Mouse (Mus musculus): ENCODE data around the gene Lrwd1.

The Lrwd1 gene

GRCm38 (mm10) chr5:136088821-136089575 lies 46.9 kb downstream of the Lrwd1 start:
- DNase-seq: no peak

DNA sequence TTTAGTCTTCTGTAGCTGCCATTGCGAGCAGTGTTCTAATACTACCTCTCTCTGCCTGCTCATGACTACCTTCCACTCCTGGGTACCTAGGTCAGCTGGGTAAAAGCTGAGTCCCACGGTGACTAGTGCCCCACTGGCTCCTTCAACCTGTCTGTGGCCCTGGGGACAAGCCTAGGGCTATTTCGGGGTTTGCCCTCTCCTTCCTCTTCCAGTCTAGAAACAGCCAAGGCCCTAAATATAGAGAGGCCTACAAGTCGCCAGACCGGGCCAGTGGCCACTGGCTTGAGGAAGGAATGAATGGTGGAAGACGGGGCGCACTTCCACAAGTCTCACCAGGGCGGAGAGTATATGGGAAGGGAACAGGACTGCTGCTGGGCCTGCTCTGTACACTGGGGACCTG lies 49.6 kb downstream of the Lrwd1 start:
- DNase-seq: no peak

DNA sequence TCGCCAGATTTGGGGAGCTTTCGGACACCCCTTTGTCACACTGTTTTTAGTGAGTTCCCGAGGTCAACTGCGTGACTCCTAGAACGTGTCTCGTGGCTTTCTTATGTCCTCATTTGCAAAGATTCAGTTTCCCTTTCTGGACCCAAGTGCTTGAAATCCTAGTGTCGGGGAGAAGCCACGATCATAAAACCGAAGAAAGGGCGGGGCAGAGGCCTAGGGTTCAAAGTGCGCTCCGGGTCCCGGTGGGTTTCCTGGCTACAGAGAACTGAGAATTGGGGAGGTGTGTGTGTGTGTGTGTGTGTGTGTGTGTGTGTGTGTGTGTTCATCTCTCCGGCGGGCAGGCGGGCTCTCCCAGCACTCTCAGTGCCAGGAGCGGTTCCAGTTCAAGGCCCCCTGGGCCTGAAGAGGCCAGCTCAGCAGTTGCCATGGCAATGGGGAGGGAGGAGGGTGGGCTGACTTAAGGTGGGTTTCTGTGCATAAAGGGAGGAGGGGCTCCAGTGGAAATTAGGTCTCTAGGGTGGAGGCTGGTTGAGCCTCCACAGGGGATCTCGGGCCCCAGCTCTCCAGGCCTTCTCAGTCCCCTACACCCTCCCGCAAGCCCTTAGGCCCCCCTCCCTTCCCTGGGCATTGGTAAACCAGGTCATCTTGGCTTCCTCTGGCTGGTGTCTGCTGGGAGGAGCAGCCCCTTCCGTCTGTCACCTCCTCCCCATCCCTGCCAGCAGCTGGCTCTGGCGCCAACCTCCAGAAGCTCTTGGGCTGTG lies 50.8 kb downstream of the Lrwd1 start:
- no peak for DNase-seq

DNA sequence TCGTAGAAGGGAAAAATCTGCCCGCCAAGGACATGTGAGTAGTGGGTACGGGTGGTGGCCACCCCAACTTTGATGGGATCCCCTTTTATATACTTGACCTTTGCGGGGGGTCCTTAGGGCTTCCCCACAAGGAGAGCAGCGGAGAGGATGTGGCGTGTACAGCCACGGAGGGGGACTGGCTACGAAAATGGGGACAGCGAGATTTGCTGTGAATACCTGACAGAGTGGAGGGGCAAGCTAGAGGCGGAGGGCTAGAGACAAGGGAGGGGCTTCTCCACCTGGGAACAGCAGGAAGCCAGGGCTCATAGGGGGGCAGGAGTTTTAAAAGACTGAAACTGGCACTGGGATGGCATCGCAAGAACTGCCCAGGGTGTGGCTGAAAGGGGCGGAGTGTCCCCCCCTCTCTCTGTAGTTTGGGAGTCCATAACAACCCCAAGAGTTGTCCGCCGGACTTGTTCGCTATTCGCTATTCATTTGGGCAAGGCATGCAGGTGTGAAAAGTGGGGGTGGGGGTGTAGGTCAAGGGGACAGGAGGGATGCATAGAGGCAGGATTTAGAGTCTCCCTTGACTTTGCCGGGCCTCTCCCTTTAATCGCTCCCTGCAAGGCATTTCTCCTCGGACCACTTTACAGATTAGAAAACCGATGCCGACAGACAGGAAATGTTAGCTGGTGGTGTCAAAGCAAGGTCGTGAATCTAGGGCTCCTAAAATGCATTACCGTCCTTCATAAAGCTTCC lies 51.6 kb downstream of the Lrwd1 start:
- DNase-seq: no peak

GRCm38 (mm10) chr5:136083669-136084107 lies 52.2 kb downstream of the Lrwd1 start, which contains the start of gene Rasa4:
TSS of gene Rasa4 (plus strand) at chr5:136083916.
- peak; percentile 93 for DNase-seq

DNA sequence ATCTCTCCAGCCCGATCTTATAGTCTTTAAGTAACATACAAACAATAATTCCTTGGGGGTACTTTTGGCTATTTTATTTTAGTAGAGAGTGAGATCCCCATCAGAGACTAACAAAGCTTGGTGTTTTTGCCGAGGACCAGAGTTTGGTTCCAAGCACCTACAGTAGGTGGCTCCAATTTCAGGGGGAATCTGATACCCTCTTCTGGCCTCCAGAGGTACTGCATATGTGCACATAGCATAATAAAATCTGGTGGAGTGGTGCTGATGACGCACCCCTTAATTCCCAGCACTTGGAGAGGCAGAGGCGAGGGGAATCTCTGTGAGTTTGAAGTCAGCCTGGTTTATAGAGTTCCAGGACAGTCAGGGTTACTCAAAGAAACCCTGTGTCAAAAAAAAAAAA lies 53.5 kb downstream of the Lrwd1 start:
- no peak for DNase-seq

DNA sequence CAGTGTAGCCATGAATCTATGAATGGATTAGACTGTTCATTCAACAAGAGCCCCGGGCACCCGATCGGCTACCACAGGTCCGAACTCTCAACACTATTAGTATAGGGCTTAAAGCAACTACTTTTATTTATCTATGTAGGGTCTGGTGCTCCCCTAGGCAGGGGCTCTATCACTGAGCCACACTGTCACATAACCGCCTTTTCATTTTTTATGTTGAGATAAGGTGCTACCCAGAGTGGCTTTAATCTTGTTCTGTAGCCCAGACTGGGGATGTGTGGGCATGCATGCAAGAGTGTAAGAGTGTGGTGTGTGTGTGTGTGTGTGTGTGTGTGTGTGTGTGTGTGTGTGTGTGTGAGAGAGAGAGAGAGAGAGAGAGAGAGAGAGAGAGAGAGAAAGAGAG lies 57.7 kb downstream of the Lrwd1 start:
- DNase-seq: no peak

GRCm38 (mm10) chr5:136077001-136077550 lies 58.8 kb downstream of the Lrwd1 start:
- DNase-seq: no peak

GRCm38 (mm10) chr5:136076284-136076683 lies 59.6 kb downstream of the Lrwd1 start:
- no peak for DNase-seq

GRCm38 (mm10) chr5:136075076-136075475 lies 60.8 kb downstream of the Lrwd1 start:
- no peak for DNase-seq

DNA sequence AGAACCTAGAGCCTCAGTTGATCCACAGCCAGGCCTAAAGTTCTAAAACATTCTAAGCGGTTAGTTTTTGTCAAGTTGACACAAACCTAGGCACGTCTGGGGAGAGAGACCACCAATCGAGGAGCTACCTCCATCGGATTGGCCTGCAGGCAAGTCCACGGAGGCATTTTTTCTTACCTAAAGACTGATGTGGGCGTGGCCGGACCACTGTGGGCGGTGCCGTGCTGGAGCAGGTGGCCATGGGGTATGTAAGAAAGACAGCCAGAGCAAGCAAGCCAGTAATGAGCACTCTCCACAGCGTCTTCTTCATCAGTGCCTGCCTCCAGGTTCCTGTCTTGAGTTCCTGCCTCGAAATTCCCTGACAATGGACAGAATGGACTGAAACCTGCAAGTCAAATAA lies 62.3 kb downstream of the Lrwd1 start:
- DNase-seq: no peak

DNA sequence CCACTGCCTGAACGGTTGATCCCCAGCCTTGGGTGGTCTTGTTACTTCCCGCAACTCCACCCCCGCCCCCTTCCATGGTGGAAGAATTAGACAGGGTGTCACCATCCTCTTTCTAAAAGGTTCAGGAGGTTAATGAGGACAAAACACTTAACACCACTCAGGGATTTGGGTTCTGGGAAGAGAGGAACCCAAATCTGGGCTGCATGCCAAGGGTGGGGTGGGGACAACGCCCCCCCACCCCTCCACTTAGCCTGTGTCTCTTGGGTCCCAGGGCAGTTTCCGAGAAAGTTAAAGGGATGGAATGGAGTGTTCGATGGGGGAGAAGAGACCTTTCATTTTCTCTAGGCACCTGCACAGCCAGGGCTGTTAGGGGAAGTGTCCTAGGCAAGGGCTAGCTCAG lies 62.8 kb downstream of the Lrwd1 start:
- DNase-seq: no peak

Data from lung, postnatal 14 days (tissue).